Mouse (Mus musculus) brain, embryonic 14.5 days (tissue): ENCODE measurements around the gene Cdyl.

ENCODE experiments used
- CTCF ChIP-seq: fragments of 200-500 bp; IDR thresholded peaks from 2 replicates; pipeline ENCODE4 v1.5.1; 2012; ENCODE audit warnings: inconsistent platforms, mild to moderate bottlenecking, moderate library complexity, borderline replicate concordance; ENCODE audit not compliant: insufficient read depth, insufficient read length; ENCODE audit errors: extremely low read depth
- POLR2A ChIP-seq: fragments of 200-500 bp; IDR thresholded peaks from 2 replicates; pipeline ENCODE4 v1.6.1; 2012; ENCODE audit warnings: mild to moderate bottlenecking, inconsistent platforms, borderline replicate concordance; ENCODE audit not compliant: poor library complexity, insufficient read depth, insufficient read length, severe bottlenecking; ENCODE audit errors: extremely low read depth

DNA sequence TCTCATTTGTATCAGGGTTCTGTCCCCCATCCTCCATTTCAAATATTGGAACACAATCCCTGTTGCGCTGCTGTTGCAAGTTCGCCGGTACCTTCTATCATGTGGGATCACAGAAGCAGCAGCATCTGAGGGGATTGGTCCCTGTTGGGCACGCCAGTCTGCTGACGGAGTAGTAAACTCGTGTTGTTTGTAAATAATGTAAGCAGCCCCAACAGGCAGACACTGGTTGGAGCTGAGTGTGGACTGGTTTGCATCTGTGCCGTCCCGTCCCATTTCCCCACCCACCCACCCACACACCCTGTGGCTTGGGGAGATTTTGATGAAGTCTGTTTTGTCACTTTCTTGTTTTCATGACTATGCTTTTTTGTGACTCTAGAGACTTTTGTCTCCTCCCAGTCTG lies 148.3 kb downstream of the Cdyl start:
- no peak for TF ChIP-seq POLR2A
- no peak for TF ChIP-seq CTCF
